Mouse (Mus musculus): ENCODE data around the gene Lama5.
"Not testable (repeated sequence)": the region's sequence is repeated elsewhere in the genome, so short reads cannot be mapped to it uniquely, and the experiment has no call there.

Lama5 gene

DNA sequence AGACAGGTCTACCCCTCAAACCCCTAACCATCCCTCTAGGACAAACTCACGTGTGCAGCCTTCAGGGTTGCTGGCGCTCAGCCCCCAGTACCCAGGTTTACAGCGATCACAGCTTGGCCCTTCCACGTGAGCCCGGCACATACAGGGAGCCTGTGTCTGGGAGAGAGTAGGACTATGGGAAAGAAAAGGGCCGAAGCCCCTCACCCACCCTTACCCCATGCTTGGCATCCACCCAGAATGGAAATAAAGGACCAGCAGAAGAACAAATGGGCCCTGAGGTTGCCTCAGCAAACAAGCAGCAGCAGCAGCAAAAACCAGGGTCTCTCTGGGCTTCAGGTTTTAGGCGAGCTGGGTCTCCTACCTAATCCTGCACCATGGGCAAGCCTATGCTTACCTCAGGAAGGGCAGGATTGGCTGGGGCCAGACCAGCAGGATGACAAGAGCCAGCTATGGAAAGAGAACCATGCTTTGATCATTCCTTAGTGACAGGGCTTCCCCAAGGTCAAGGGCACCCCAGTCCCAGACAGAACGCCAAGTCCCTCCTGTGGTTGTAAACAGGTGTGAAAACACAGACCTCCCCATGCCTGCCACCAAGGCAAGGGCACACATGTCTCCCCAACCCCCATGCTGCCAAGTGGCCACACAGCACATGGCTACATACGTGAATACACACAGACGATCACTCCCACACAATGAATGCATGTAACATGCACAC is 28.2 kb downstream of the Lama5 start:
- DNase-seq (ENCODE audit: low read depth), result no peak

DNA sequence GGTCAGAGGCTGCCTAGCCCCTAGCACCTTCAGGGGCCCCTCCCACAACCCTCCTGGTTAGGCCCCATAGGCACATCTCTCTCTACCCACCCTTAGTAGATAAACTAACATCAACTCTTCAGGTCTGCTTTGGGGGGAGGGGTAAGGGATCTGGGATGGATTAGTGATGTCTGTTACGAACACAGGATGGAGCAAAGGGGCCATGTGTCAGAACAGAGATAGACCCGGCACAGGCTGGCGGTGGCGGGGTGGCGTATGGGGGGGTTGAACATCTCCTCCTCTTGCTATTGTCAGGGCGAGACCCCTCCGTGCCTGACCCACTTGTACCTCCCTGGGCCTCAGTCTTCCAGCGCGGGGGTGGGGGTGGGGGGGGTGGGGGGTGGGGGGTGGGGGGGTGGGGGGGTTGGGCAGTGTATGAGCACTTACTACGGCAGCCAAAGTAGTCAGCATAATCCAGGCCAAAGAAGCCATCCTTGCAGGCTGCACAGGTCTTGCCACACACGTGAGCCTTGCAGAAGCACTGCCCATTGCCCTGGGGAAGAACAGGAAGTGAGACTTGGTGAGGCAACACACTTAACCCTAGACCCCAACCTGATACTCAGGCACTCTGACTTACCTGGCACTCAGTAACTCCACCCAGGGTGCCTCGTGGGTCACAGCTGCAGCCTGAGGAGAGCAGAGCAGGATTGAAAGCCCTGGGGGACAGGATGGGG is 28.9 kb downstream of the Lama5 start:
- no peak for DNase-seq (ENCODE audit: low read depth)

DNA sequence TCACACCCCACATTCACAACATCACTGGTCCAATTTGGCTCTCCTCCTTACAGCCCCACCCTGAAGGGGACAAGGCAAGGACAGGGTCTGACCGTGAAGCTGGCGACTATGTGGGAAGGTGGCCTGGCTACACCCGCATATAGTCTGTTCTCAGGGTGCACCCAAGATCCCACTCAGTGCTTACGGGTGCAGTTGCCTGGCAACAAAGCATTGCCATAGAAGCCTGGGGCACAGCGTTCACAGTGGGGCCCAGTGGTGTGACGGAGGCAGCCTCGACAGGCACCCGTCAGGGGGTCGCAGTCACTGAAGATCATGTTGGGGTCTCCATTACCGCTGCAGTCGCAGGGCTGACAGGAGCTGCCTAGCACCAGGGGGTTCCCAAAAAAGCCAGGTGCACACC is 38.3 kb downstream of the Lama5 start:
- no peak for DNase-seq (ENCODE audit: low read depth)

DNA sequence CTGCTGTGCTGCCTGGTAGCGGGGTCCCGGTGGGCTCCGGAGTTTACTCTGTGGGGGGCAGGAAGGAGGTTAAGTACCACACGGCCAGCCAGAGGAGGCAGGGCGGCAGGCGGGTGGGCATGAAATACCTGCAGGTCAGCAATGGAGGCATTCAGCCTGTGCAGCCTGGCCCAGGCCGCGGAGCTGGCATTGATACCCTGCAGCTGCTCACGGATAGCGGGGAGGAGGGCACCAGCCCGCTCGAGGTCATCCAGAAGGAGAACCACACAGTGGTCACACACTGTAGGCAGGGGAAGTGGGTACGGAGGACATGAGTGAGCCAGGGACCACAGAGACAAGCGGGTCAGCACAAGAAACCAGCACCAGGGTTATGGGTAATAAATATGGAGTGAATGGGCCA is 40.0 kb downstream of the Lama5 start:
- no peak for DNase-seq (ENCODE audit: low read depth)

DNA sequence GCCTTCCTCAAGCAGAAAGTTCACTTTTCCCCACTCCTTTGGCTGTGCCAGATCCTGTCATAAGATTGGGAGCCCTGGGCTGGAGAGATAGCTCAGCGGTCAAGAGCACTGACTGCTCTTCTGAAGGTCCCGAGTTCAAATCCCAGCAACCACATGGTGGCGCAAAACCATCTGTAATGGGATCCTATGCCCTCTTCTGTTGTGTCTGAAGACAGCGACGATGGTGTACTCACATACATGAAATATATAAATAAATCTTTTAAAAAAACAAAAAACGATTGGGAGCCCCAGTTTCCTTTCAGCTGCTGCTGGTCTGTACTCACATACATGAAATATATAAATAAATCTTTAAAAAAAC is 40.9 kb downstream of the Lama5 start:
- no peak for DNase-seq (ENCODE audit: low read depth)

DNA sequence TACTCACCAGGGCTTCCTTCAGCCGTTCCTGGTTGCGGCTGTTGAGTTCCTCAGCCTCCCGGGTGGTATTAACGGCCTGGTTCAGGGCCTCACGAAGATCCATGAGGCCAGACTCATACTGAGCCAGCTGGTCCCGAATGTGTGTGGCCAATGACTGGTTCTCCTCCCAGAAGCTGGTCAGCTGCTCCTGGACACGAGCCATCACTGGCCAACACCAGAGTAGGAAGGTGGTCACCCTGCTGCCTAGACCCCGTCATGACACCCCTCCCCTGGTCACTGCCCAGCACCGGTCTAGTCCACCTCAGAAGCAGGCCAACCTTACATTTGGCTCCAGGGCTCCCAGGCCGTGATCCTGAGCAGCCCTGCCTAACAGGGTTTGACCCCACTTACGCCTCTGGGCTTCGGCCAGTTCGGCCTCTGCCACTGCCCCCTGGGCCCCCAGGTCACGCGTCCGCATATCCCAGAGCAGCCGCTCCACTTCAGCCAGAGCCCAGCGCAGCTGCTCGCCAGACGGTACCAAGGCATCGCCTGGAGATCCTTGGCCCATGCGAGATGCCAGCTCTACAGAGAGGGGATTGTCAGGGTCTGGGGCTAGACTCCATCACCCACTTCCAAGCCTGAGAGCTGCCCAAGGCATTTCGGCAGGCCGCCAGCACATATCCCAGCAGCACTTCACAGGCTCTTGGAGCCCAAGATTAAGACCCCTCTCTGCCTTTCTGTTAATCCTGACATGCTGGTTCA is 41.5 kb downstream of the Lama5 start:
- DNase-seq (ENCODE audit: low read depth), result no peak

DNA sequence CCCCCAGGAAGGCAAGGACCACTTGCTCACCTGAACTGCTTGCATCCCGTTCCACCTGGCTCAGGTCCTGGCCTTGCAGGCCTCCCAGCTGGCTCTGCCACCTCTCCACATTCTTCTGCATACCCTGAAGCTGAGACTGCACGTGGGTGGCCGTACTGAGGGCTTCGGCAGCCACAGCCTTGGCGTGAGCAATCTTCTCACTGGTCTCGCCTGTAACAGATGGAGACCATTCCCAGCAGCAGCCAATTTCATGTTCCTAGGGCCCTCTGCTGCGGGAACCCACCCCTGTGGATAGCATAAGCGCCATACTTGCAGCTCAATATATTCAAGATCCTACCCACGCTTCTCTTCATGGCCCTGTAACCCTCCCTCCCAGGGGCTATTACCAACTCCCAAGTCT is 44.1 kb downstream of the Lama5 start:
- DNase-seq (ENCODE audit: low read depth), result no peak

DNA sequence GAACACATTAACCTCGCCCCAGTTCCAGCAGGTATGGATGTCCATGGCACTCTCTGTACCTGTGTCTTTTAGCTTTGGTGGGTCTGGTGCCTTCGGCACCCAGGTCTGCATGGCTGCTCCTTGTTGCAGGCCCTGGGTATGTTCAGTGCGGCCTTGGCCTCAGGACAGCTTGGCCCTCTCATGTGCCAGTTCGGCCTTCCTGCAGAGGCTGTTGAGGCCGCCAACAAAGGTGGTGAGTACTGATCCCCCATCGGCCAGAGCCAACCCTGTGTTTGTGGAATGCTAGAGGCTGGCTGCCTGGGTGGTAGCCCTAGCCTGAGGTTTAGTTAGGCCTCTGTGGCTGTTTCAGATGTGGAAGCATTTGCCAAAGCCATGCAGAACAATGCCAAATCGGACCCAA is 49.9 kb downstream of the Lama5 start:
- DNase-seq (ENCODE audit: low read depth), result no peak

DNA sequence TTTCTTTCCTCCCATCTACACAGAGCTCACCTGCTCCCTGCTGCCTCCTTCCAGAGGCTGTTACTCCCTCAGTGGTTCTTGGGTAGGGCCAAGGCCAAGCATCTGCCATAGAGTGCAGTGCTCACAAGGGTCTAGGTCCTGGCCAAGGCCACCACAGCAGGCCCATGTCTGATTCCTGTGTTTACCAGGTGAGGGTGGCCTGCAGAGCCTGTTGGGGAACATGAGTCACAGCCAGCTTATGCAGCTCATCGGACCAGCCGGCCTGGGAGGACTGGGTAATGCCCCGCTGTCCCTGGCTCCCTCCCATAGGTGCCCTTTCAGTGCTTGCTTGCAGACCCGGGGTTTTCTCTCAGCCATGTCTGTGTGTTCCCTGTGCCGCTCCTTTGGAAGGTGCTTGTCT is 51.5 kb downstream of the Lama5 start:
- DNase-seq (ENCODE audit: low read depth), result no peak

DNA sequence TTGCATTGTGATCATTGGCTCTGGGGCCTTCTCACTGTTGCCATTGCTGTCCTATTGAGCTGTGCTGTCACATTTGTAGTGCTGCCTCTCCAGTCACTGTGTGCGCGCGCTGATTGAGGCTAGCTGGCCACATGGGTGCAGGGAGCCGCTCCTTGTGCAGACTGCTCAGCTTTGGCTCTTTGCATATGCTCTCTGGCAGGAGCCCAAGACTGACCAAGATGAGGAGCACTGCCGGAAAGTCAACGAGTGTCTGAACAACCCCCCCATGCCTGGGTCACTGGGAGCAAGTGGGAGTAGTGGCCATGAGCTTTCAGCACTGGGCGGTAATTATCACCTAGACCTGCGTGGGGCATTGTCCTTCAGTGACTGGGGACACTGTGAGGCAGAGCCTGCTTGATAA is 51.9 kb downstream of the Lama5 start:
- DNase-seq (ENCODE audit: low read depth), result not testable (repeated sequence)

DNA sequence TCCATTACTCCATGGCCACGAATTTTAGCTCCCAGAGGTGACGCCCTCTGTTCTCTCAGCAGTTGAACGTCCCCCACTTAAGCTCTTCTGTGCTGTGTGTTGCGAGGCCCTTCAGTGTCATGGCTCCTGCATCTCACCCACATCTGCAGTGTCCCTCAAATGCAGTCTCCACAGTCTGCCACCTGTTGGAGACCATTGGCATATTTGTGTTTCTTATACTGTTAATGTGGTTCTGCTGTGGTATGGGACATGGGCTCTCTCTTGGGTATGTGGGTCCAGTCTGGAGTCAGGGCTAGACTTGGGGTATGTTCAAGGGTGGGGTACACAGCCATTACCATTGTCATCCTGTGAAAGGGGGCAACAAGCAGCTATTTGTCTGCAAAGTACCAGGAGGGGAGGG is 52.5 kb downstream of the Lama5 start:
- peak; percentile 57 for DNase-seq (ENCODE audit: low read depth)

DNA sequence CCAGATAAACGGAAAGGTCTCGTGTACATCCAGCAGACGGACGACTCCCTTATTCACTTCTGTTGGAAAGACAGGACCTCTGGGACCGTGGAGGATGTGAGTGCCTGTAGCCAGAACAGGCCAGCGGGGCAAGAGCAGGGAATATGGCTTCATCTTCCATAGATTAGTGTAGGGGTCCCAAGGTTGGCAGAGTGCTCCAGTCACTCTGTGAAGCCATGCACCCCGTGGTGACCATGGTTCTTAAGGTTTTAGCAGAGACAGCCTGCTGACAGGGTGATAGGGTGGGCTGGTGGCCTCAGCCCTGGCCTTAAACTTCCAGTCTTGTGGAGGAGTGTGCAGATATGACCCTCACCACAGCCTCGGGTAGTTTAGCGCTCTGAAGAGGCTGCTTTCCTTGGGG is 53.5 kb downstream of the Lama5 start:
- no peak for DNase-seq (ENCODE audit: low read depth)

DNA sequence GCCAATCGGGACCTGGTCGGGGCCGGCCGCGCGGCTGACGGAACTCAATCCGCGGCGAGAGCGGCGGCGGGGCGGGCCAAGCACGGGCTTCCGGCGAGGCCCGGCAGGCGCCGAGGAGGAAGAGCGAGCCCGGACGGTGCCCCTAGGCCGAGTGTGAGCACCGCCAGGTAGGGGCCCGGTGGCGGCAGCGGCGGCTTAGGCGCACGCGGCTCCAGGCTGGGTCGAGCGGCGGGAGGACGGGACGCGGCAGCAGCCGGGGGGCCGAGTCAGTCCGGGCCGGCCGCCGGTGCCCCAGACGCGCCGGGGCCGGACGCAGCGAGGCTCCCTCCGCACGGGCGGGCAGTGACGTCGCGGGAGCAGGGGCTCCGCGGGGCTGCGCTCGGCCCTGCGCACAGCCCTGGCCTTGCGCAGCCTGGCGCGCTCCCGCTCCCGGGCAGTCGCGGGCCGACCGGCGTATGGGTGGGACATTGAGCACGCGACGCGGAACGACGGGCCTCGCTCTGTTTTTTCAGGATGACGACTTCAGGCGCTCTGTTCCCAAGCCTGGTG is 54.1 kb downstream of the Lama5 start:
- DNase-seq (ENCODE audit: low read depth), result no peak

DNA sequence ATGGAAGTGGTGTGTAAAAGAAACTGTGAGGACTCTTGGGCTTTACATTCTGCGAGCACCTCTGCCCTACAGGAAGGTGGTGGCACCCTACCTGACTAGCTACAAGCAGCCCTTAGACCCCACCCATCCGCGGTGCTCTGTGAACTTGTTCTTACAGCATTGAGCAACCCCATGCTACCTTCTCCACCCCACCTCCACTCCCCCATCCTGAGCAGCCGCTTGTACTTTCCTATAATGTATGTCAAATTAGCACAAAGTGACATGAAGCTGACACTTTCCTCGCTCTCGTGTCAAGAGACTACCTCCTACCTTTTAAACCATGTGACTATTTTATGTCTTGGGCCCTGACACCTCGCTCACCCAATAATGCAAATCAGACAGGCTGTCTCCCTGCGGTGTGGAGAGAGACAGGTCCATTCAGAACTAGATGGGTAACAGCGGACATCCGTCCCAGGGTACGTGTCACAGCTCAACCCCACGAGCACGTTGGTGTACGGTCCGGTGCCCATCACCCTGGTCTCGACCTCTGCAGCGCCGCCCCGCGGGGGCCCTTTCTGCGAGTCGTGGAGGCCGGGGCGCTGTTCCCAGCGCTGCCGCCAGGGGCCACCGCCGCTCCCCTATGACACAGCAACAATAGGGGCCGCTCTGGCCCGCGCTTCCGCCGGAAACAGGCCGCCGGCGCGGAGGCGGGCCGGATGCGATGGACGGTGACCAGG is 54.7 kb downstream of the Lama5 start, which contains the start of gene Adrm1:
Adrm1 (plus strand) TSS at position 680 of the 716 bp plus-strand sequence.
- DNase-seq (ENCODE audit: low read depth), result peak; percentile 97

DNA sequence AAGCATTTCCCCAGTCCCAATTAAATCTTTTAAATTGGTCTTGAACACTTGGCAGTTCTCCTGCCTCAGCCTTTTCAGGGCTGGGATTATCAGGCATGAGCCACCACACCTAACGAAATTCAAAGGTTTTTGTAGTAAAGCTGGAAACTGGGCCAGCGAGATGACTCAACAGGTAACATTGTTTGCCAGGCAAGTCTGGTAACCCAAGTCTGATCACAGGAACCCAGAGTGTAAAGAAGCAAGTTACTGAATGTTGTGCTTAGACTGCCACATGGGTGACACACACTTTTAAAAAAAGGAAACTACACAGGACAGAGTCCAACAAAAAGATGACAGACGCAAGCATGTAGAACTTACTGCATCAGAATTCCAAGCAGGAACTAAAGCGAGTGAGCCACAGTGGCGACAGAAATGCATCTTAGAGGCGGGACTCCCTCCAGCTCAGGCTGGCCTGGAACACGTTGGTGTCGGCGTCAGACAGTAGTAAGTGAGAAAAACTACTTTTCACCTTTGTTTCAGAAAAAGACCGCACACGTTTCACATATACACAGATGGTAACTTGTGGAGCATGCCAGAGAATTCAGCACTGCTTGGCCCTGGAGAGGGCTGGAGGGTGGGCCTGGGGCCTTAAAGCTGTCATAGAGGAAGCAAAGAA is 55.4 kb downstream of the Lama5 start:
- DNase-seq (ENCODE audit: low read depth), result no peak

DNA sequence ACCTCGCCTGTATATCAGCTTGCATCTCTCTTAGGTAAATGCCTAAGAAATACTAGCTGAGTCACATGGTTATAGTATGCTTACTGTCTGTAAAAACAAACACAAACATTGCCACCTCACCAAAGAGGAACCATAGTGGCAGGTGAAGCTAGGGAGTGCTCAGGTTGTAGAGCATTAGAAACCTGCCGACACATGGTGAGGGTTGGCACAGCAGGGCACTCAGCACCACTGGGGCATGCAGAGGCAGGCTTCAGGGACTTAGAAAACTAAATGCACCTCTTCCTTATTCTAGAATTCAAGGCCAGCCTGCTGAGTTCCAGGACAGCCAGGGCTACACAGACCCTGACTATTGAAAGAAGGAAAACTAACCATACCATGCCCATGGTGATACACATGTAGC is 58.8 kb downstream of the Lama5 start:
- no peak for DNase-seq (ENCODE audit: low read depth)

DNA sequence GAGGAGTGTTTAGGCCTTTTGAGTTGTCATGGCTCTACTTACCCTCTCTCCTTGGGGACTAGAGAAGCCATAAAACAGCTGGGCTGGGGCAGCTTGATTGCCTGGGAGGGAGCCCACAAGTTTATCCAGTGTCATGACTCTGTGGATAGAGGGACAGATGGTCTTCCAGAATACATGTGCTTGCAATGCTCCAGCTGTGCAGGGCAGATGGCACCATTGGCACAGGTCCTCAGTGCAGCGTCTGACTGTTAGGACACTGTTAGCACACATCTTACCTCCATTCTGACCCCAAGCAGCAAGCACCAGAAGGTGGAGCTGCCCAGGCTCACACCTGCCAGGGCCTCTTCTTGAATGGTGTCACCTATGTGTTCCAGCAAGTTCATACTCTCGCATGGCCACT is 59.8 kb downstream of the Lama5 start:
- no peak for DNase-seq (ENCODE audit: low read depth)

DNA sequence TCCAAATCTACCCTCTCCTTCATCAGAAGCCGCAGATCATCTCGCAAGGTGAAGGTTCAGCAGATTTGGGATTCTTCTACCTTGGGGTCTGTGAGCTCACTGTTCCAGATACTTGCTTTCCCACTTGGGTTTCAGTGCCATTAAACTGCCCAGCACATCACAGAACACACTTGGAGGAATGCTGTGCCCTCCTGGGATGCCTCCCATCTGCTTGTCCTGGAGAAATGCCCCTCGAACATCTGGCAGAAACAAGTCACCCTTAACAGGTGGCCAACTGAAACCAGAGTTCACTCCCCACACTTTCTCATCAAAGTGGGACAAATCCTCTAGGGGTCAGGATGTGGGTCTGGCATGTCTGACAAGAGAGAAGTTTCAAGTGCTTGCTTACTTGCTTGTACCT is 67.0 kb downstream of the Lama5 start:
- DNase-seq (ENCODE audit: low read depth), result no peak

DNA sequence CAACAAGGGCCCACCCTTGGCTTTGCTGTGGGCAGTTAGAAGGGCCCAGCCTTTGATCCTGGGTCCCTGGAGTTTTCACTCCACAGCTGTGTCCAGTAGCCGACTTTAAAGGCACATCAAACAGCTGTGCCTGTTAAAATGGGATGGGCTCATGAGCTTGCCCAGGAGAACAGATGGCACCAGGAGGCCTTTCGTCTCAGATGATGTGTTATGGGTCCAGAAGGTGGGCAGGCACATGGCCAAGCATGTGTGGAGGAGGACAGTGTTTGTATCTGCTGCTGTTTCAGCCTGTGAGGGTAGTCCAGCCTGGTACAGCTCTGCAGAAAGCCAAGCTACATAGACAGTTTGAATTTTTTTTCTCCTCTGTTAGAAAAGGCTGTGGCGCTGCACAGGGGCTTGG is 70.9 kb downstream of the Lama5 start:
- DNase-seq (ENCODE audit: low read depth), result no peak

DNA sequence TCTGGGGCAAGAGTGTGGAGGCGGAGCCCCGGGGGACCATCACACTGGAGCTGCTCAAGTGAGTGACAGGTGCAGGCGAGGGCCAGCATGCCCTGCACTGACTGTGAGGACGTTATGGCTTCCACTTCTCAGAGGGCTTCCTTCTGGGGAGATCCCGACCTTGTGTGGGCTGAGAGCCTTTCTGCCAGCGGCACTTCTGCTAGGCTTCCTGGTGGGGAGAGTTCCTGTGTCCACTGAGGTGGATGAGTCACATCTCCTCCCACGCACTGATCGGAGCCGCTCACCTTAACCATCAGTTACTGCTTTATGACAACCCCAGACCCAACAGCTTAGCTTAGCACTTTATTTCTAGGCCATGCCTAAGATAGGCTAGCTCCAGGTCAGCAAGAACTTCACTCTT is 77.1 kb downstream of the Lama5 start:
- no peak for DNase-seq (ENCODE audit: low read depth)

DNA sequence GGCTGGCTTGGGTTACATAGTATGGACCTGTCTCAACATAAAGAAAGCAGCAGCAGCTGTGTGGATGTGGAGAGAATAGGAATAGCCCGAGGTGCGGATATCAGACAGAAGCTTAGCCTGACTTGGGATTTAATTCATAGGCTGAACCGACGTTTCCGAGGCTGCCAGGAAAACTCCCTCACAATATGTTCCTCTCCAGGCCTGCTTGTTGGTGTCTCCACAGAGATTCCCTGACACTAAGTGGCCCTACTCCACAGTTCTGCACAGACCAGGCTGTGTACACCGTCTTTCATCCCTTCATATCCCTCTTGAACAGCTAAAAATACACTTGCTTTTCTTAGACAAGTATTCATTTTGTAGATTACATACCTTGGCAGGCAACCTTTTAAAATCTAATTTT is 78.3 kb downstream of the Lama5 start:
- DNase-seq (ENCODE audit: low read depth), result no peak

DNA sequence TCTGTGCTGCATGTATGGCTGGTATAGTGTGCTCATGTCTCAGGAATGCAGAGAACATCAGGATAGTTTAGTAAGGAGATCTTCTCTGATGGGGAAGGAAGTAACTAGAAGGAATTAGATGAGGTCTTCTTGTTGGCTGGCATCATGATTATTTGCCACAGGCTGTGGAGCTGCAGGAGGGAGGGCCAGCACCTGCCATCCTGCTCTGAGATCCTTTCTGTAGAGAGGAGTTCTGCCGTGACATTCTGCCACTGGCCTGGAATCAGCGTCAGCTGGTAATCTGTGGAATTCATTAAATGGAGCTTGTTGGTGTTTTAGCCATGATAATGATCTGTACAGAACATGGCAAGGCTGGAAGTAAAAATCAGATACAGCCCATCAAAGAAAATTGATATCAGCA is 79.6 kb downstream of the Lama5 start:
- DNase-seq (ENCODE audit: low read depth), result no peak
